Mouse (Mus musculus) thymus, adult 2 months (tissue): Measurements from ENCODE around the gene Gm49354. TPM values are rescaled to one million over a fixed set of nuclear protein-coding genes. Genes with fewer than 3 reads are reported as not detected.

Source experiments
- DNase-seq: peaks from one replicate; pipeline ENCODE4 v3.0.0; 2021
- H3K27ac ChIP-seq: fragments of 200-500 bp; 2 replicates; pipeline ENCODE4 v1.5.1; 2012; ENCODE audit warnings: low read length, control low read depth; ENCODE audit not compliant: control insufficient read depth, insufficient read depth
- H3K27me3 ChIP-seq: fragments of 200-500 bp; 2 replicates; pipeline ENCODE4 v1.6.1; 2012; ENCODE audit warnings: mild to moderate bottlenecking, low read length, moderate library complexity, mixed read lengths; ENCODE audit not compliant: control insufficient read depth, insufficient read depth
- H3K36me3 ChIP-seq: fragments of 200-500 bp; 2 replicates; pipeline ENCODE4 v1.6.1; 2012; ENCODE audit warnings: mild to moderate bottlenecking, low read length, moderate library complexity; ENCODE audit not compliant: control insufficient read depth, insufficient read depth
- H3K4me1 ChIP-seq: fragments of 200-500 bp; replicated peaks from 2 replicates; pipeline ENCODE4 v1.6.1; 2012; ENCODE audit warnings: low read length; ENCODE audit not compliant: control insufficient read depth, insufficient read depth
- H3K4me3 ChIP-seq: fragments of 200-500 bp; 2 replicates; pipeline ENCODE4 v1.5.1; 2012; ENCODE audit warnings: mild to moderate bottlenecking, low read length, control low read depth, moderate library complexity; ENCODE audit not compliant: control insufficient read depth, insufficient read depth
- CTCF ChIP-seq: fragments of 200-500 bp; IDR thresholded peaks from 2 replicates; pipeline ENCODE4 v1.5.1; 2012; ENCODE audit warnings: mild to moderate bottlenecking, control low read depth, low read length, moderate library complexity, borderline replicate concordance; ENCODE audit not compliant: control insufficient read depth, poor library complexity, insufficient read depth; ENCODE audit errors: extremely low read depth
- POLR2A ChIP-seq: fragments of 200-500 bp; IDR thresholded peaks from 2 replicates; pipeline ENCODE4 v1.6.1; 2012; ENCODE audit warnings: mild to moderate bottlenecking, low read length, control low read depth, moderate library complexity; ENCODE audit not compliant: control insufficient read depth, poor library complexity, insufficient read depth; ENCODE audit errors: extremely low read depth
- WGBS: fragments of 180-500 bp; shearing (Covaris S2); methylation state at CpG from one replicate; pipeline ENCODE4 v1.1.7; 2018; 5-methylcytosine and 5-hydroxymethylcytosine counted together
- polyA plus RNA-seq: library from polyadenylated mRNA; depleted of rRNA; stranded (reverse); fragments of >200 nt; gene quantifications from 2 replicates; pipeline ENCODE4 v1.2.3, GENCODE M21; 2012

Gm49354 gene
- polyA plus RNA-seq, 1 experiment = not detected

- Histone ChIP-seq H3K36me3 (peaks cover 83% of the 10 kb centered on the region), H3K4me1 (peaks cover 6% of the 10 kb centered on the region; the same call in 1 of the 2 replicates), H3K27me3 (no peaks in the 10 kb centered on the region), H3K4me3 (no peak overlapping the region), H3K27ac (no peak overlapping the region)
- 90% methylated on average over 6 of the region's 6 CpGs for WGBS
- DNase-seq = no peak
- TF ChIP-seq CTCF = no peak
- no peak for TF ChIP-seq POLR2A
Measured at GRCm38 (mm10) chr13:59814109-59814591, 32.1 kb upstream of the Gm49354 start.

GRCm38 (mm10) chr13:59811581-59811980 lies 29.5 kb upstream of the Gm49354 start:
- H3K4me3 ChIP-seq = no peak overlapping the region
- peaks cover 97% of the 10 kb centered on the region for H3K36me3 ChIP-seq
- no peak for DNase-seq
- 97% methylated on average over 3 of the region's 3 CpGs for WGBS
- no peaks in the 10 kb centered on the region for H3K4me1 ChIP-seq
- H3K27ac ChIP-seq = no peak overlapping the region
- H3K27me3 ChIP-seq = no peaks in the 10 kb centered on the region
- TF ChIP-seq CTCF = no peak
- no peak for TF ChIP-seq POLR2A

- Histone ChIP-seq H3K4me3 (no peak overlapping the region), H3K36me3 (peaks cover 99% of the 10 kb centered on the region), H3K27me3 (no peaks in the 10 kb centered on the region), H3K27ac (no peak overlapping the region), H3K4me1 (no peaks in the 10 kb centered on the region)
- TF ChIP-seq POLR2A (no peak), CTCF (no peak)
- WGBS = 94% methylated on average over 6 of the region's 6 CpGs
- DNase-seq = no peak
Measured at GRCm38 (mm10) chr13:59801000-59801399, 19.0 kb upstream of the Gm49354 start.

- TF ChIP-seq CTCF (no peak), POLR2A (no peak)
- no peak overlapping the region for H3K27ac ChIP-seq
- no peak overlapping the region for H3K4me3 ChIP-seq
- WGBS = 66% methylated on average over 2 of the region's 2 CpGs
- H3K36me3 ChIP-seq = peaks cover 99% of the 10 kb centered on the region
- no peaks in the 10 kb centered on the region for H3K4me1 ChIP-seq
- H3K27me3 ChIP-seq = no peaks in the 10 kb centered on the region
- DNase-seq = no peak
Measured at GRCm38 (mm10) chr13:59800077-59800476, 18.0 kb upstream of the Gm49354 start.

GRCm38 (mm10) chr13:59798306-59798705 lies 16.3 kb upstream of the Gm49354 start:
- H3K4me3 ChIP-seq = no peak overlapping the region
- peaks cover 91% of the 10 kb centered on the region for H3K36me3 ChIP-seq
- no peaks in the 10 kb centered on the region for H3K27me3 ChIP-seq
- DNase-seq = no peak
- H3K4me1 ChIP-seq = no peaks in the 10 kb centered on the region
- TF ChIP-seq CTCF (no peak), POLR2A (no peak)
- H3K27ac ChIP-seq = no peak overlapping the region
- WGBS = 100% methylated on average over 1 of the region's 1 CpGs

GRCm38 (mm10) chr13:59796466-59796848 lies 14.4 kb upstream of the Gm49354 start:
- Histone ChIP-seq H3K4me1 (no peaks in the 10 kb centered on the region), H3K36me3 (peaks cover 88% of the 10 kb centered on the region), H3K27ac (no peak overlapping the region), H3K4me3 (no peak overlapping the region), H3K27me3 (no peaks in the 10 kb centered on the region)
- 97% methylated on average over 9 of the region's 9 CpGs for WGBS
- TF ChIP-seq CTCF = no peak
- TF ChIP-seq POLR2A = no peak
- no peak for DNase-seq
